Mouse (Mus musculus): Measurements from ENCODE around the gene Vdac1. TPM values are rescaled to one million over a fixed set of nuclear protein-coding genes. Genes with fewer than 3 reads are reported as not detected.

The Vdac1 gene
- polyA plus RNA-seq, 1 experiment from 2014 or later, result 219 TPM

- WGBS, result under 1% methylated on average over 33 of the region's 33 CpGs
- H3K36me3 ChIP-seq (ENCODE audit: insufficient read depth), result 0 out of 2 replicates have a peak, but pooled peaks cover 5% of the 10 kb centered on the region
- peak overlapping the region; percentile 94 for H3K27ac ChIP-seq (ENCODE audit: low read depth)
- peak overlapping the region; percentile 76 for H3K4me2 ChIP-seq
- peak overlapping the region; percentile 97 for H3K9ac ChIP-seq
- H3K4me3 ChIP-seq (ENCODE audit: low read depth, low read length), result peak overlapping the region; percentile 98
- no peaks in the 10 kb centered on the region for H3K27me3 ChIP-seq (ENCODE audit: insufficient read depth, low read length)
- peak; percentile 63 for DNase-seq
- no peaks in the 10 kb centered on the region for H3K9me3 ChIP-seq (ENCODE audit: low read depth, low read length)
- no peak for TF ChIP-seq CTCF (IDR thresholded peaks at IDR 0.05; ENCODE audit: low read depth)
- H3K4me1 ChIP-seq (ENCODE audit: insufficient read depth), result no peaks in the 10 kb centered on the region
- peak; percentile 84 for ATAC-seq (ENCODE audit: insufficient read depth)
These were observed 36.0 kb downstream of the Vdac1 start for GRCm38 (mm10) chr11:52396597-52397188.

GRCm38 (mm10) chr11:52397385-52397987 lies 36.8 kb downstream of the Vdac1 start:
- peak; percentile 36; the same call in 1 of the 2 replicates for TF ChIP-seq CTCF (IDR thresholded peaks at IDR 0.05; ENCODE audit: low read depth)
- peak overlapping the region; percentile 97; the same call in 1 of the 2 replicates for H3K9ac ChIP-seq
- no peaks in the 10 kb centered on the region for H3K4me1 ChIP-seq (ENCODE audit: insufficient read depth)

GRCm38 (mm10) chr11:52401476-52401875 lies 40.8 kb downstream of the Vdac1 start:
- Histone ChIP-seq H3K9me3 (ENCODE audit: low read depth, low read length) (no peaks in the 10 kb centered on the region), H3K27ac (ENCODE audit: low read depth) (no peak overlapping the region), H3K27me3 (ENCODE audit: insufficient read depth, low read length) (no peaks in the 10 kb centered on the region), H3K4me1 (ENCODE audit: insufficient read depth) (no peaks in the 10 kb centered on the region), H3K4me3 (ENCODE audit: low read depth, low read length) (no peak overlapping the region), H3K9ac (no peak overlapping the region), H3K4me2 (no peak overlapping the region), H3K36me3 (ENCODE audit: insufficient read depth) (peaks cover 33% of the 10 kb centered on the region)
- TF ChIP-seq CTCF (IDR thresholded peaks at IDR 0.05; ENCODE audit: low read depth), result no peak
- DNase-seq (no peak), ATAC-seq (ENCODE audit: insufficient read depth) (no peak)
- WGBS, result 64% methylated on average over 2 of the region's 2 CpGs

More at GRCm38 (mm10) chr11:52397385-52397987, 36.8 kb downstream of the Vdac1 start:
- 78% methylated on average over 4 of the region's 4 CpGs for WGBS
- Histone ChIP-seq H3K4me2 (peak overlapping the region; percentile 76), H3K27ac (ENCODE audit: low read depth) (no peak overlapping the region), H3K36me3 (ENCODE audit: insufficient read depth) (no peaks in the 10 kb centered on the region), H3K27me3 (ENCODE audit: insufficient read depth, low read length) (no peaks in the 10 kb centered on the region), H3K4me3 (ENCODE audit: low read depth, low read length) (peak overlapping the region; percentile 98), H3K9me3 (ENCODE audit: low read depth, low read length) (no peaks in the 10 kb centered on the region)
- DNase-seq (peak; percentile 35), ATAC-seq (ENCODE audit: insufficient read depth) (no peak)

- Histone ChIP-seq H3K27ac (ENCODE audit: low read depth) (no peak overlapping the region), H3K36me3 (ENCODE audit: insufficient read depth) (peaks cover 44% of the 10 kb centered on the region), H3K9me3 (ENCODE audit: low read depth, low read length) (no peaks in the 10 kb centered on the region), H3K27me3 (ENCODE audit: insufficient read depth, low read length) (no peaks in the 10 kb centered on the region), H3K4me1 (ENCODE audit: insufficient read depth) (no peaks in the 10 kb centered on the region), H3K4me2 (no peak overlapping the region), H3K4me3 (ENCODE audit: low read depth, low read length) (no peak overlapping the region), H3K9ac (no peak overlapping the region)
- ATAC-seq (ENCODE audit: insufficient read depth) (no peak), DNase-seq (no peak)
- 47% methylated on average over 1 of the region's 1 CpGs for WGBS
- TF ChIP-seq CTCF (IDR thresholded peaks at IDR 0.05; ENCODE audit: low read depth), result no peak
These were observed 41.9 kb downstream of the Vdac1 start for GRCm38 (mm10) chr11:52402566-52402965.

GRCm38 (mm10) chr11:52404209-52404608 lies 43.5 kb downstream of the Vdac1 start:
- no peak overlapping the region for H3K4me3 ChIP-seq (ENCODE audit: low read depth, low read length)
- H3K9ac ChIP-seq, result no peak overlapping the region
- H3K36me3 ChIP-seq (ENCODE audit: insufficient read depth), result peaks cover 59% of the 10 kb centered on the region
- ATAC-seq (ENCODE audit: insufficient read depth) (no peak), DNase-seq (no peak)
- WGBS, result 88% methylated on average over 5 of the region's 5 CpGs
- H3K4me2 ChIP-seq, result no peak overlapping the region
- no peak overlapping the region for H3K27ac ChIP-seq (ENCODE audit: low read depth)
- no peaks in the 10 kb centered on the region for H3K27me3 ChIP-seq (ENCODE audit: insufficient read depth, low read length)
- TF ChIP-seq CTCF (IDR thresholded peaks at IDR 0.05; ENCODE audit: low read depth), result no peak
- no peaks in the 10 kb centered on the region for H3K9me3 ChIP-seq (ENCODE audit: low read depth, low read length)
- no peaks in the 10 kb centered on the region for H3K4me1 ChIP-seq (ENCODE audit: insufficient read depth)

GRCm38 (mm10) chr11:52405196-52405688 lies 44.6 kb downstream of the Vdac1 start:
- ATAC-seq (ENCODE audit: insufficient read depth) (no peak), DNase-seq (no peak)
- Histone ChIP-seq H3K27me3 (ENCODE audit: insufficient read depth, low read length) (no peaks in the 10 kb centered on the region), H3K4me3 (ENCODE audit: low read depth, low read length) (no peak overlapping the region), H3K4me1 (ENCODE audit: insufficient read depth) (no peaks in the 10 kb centered on the region), H3K9ac (no peak overlapping the region), H3K36me3 (ENCODE audit: insufficient read depth) (peaks cover 59% of the 10 kb centered on the region), H3K9me3 (ENCODE audit: low read depth, low read length) (no peaks in the 10 kb centered on the region), H3K4me2 (no peak overlapping the region), H3K27ac (ENCODE audit: low read depth) (no peak overlapping the region)
- TF ChIP-seq CTCF (IDR thresholded peaks at IDR 0.05; ENCODE audit: low read depth), result no peak
- 72% methylated on average over 9 of the region's 9 CpGs for WGBS

- Histone ChIP-seq H3K36me3 (ENCODE audit: insufficient read depth) (peaks cover 46% of the 10 kb centered on the region), H3K9me3 (ENCODE audit: low read depth, low read length) (no peaks in the 10 kb centered on the region), H3K27ac (ENCODE audit: low read depth) (no peak overlapping the region), H3K4me2 (no peak overlapping the region), H3K4me3 (ENCODE audit: low read depth, low read length) (no peak overlapping the region), H3K4me1 (ENCODE audit: insufficient read depth) (no peaks in the 10 kb centered on the region), H3K27me3 (ENCODE audit: insufficient read depth, low read length) (no peaks in the 10 kb centered on the region), H3K9ac (no peak overlapping the region)
- no peak for DNase-seq
- ATAC-seq (ENCODE audit: insufficient read depth), result peak; percentile 24; the same call in 1 of the 2 replicates
- no peak for TF ChIP-seq CTCF (IDR thresholded peaks at IDR 0.05; ENCODE audit: low read depth)
- WGBS, result 58% methylated on average over 5 of the region's 5 CpGs
These were observed 48.7 kb downstream of the Vdac1 start for GRCm38 (mm10) chr11:52409316-52409715.

Data from lung, embryonic 14.5 days (tissue).